Mouse (Mus musculus) B cell, adult 67 days (primary cell): ENCODE measurements around the gene Cry1. TPM values are rescaled to one million over a fixed set of nuclear protein-coding genes. Genes with fewer than 3 reads are reported as not detected.

Experiments
- total RNA-seq, 2 experiments: library from RNA; stranded (reverse); gene quantifications; 4 replicates each; pipeline ENCODE4 v1.2.4; 2023

Gene Cry1
- 10 to 100 TPM; 25.4 to 40.0 TPM for total RNA-seq

DNA sequence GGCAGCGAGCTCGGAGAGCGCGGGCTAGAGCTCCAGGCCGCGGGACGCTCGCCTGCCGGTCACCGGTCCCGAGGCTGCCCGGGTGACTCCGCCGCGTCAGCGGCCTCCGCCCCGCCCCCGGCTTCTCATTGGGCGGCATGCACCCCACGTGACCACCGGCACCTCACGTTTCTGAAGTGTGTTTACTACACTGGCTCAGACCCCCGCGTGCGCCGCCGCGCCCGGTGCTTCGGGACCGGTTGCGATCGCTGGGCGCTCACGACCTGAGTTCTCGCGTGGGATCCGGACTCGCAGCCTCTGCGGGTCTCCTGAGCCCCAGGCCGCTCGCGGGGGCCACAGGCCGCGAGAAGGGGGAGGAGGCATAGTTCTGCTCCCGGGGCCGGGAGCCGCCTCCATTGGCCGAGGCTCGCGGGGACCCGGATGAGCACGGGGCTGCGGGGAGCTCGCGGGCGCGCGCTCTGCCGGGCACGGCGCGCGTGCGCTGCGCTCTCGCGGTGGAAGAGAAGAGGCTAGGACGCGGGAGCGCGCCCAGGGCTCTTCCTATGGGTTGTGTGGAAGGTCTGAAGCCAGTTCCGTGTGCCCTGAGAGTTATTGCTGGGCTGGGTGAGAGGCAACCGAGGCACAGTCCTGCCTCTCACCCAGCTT lies at the start of gene Cry1:
Cry1 (minus strand) TSS at position 101 of the 645 bp plus-strand sequence.

GRCm38 (mm10) chr10:85127395-85128287 lies 57.2 kb downstream of the Cry1 start, which contains the start of gene Mterf2:
TSS of gene Mterf2 (minus strand) at chr10:85128027.

GRCm38 (mm10) chr10:85102247-85103084 lies 82.4 kb downstream of the Cry1 start, which contains the start of the genes Fhl4 and Tmem263:
TSS of gene Fhl4 (minus strand) at chr10:85102495.
TSS of gene Tmem263 (plus strand) at chr10:85102627.

Other genes starting within 250 kb of the Cry1 start
- under 1 TPM; 0.56 to 0.58 TPM for gene Fhl4, start 82.6 kb downstream of the Cry1 start, total RNA-seq
- 10 to 100 TPM; 12.0 to 13.4 TPM for gene Tmem263, start 82.4 kb downstream of the Cry1 start, total RNA-seq
- gene Mterf2, start 57.0 kb downstream of the Cry1 start, total RNA-seq: 10 to 100 TPM; 14.6 to 18.2 TPM
- under 1 TPM; 0.18 to 0.78 TPM for gene Btbd11, start 201.8 kb upstream of the Cry1 start, total RNA-seq